Mouse (Mus musculus) kidney, postnatal 25 days (tissue): ENCODE data around the gene S1pr4.

ENCODE experiments used
- DNase-seq, 2 experiments: peaks; one replicate each; pipeline ENCODE4 v3.0.0; 2021; ENCODE audit warnings: mixed read lengths in 2 of 2

The S1pr4 gene

DNA sequence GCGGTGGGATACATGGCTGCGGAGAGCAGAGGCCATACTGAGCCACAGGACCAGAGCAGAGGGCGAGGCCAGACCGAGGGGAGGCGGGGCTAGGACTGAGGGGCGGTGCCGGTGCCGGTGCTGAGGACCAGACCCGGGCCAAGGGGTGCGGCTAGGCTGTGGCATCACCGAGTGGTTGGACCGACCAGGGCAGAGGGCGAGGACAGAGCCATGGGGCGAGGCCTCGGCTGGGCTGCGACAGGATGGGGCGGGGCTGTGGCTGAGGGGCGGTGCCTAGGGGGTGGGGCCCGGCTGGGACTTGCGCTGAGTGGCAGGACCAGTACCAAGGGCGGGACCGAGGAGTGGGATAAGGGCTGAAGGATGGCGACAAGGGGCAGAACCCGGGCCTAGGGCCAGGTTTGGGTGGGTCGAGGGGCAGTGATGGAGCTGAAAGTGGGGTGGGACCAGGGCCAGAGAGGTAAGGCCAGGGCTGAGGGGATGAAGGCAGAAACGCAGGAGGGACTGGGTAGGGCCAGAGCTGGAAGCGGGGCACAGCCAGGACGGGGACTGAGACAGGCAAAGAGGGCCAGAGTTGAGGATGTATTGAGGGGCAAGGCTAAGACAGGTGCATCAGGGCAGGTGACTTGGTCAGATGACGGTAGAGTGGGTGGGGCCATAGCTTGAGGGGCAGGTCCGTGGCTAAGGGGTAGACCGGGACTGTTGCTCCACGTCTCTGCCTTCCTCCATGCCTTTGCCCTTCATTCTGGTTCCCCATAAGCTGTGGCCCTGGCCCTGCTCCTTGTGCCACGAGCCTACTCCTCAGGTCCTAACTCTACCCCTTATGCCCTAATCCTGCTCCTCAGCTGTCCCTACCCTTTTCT lies 35.3 kb downstream of the S1pr4 start:
- DNase-seq: peak; percentile 41 to 78

DNA sequence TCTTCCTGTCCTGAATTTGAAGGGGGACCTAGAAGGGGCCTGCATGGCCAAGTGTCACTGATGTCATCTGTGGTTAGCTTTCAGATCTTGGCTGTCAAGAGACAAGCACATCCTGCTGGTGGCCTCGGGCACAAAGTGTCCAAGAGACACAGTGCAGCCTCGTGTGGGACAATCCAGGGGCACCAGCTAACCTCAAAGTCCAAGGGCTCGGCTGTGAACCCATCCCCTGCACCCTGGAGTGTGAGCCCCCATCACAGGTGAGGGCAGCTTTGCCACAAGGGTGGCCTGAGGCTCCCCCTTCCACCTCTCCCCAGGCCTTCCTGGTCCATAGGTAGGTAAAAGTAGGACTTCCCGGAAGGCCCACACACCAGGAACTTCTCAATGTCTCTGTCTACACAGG lies 36.4 kb downstream of the S1pr4 start:
- peak in 1 of 2 experiments; percentile 23 for DNase-seq

DNA sequence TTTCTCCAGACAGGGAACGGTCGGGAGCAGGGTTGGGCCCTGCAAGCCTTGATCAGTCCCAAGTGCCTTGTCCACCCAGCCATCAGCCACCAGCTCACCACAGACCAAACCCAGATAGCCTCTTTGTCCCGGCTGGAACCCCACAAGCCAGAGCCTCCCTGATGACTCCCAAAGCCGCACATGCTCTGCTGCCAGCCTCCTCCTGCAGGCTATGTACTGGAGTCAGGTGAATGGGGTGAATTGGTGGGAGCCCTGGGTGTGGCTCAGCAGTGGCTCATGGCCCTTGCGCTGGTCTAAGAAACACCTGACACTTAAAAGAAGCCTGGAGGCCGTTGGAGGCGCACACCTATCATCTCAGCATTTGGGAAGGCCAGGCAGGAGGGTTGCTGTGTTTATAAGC lies 37.0 kb downstream of the S1pr4 start:
- DNase-seq: no peak

DNA sequence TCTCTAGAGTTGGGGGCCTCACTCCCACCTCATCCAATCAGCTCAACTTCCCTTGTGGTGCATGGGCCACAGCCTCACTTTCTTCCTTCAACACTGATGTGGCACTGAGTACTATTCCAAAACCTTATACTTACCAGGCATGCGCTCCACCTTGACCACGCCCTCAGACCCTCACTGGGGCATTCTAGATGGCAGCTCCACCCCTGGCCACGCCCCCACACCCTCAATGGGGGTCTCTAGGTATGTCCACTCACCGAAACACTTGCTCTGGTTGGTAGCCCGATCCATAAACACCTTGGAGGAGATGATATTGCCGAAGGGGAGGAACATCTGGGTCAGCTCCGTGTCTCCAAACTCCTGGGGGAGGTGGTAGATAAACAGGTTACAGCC lies 37.5 kb downstream of the S1pr4 start:
- peak in 1 of 2 experiments; percentile 30 for DNase-seq

DNA sequence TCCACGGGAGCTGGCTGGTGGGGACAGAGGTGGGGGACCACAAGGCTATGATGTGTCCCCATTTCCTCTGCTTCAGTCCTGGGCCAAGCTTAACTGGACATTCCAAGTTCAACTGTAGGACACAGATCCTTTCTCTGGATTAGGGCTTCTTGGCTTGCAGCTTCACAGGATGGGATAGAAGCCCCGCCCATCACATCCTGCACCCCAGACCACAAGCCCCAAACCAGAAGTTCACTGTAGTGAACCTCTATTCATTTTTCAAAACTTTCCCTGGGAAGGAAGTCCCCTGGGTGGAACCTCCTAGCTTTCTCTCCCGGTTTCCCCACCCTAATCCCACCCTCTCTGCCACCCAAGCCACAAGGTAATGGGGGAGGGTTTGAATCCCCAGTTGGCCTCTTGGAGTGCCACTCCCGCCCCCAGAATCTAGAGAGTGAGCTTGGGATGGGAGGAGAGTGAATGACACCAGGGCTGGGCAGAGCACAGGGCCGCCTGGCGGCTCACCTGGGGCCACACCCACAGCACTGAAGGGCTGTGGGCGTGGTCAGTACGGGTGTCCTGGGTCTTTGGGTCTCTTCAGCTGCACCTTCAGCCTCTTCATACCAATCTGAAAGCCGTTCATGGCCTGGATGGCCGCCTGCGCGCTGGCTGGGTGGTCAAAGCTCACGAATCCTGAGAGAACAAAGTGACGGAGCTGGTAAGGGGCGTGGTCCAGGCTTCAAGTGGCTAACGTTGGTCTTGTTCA lies 38.1 kb downstream of the S1pr4 start:
- peak in 1 of 2 experiments; percentile 37 for DNase-seq

DNA sequence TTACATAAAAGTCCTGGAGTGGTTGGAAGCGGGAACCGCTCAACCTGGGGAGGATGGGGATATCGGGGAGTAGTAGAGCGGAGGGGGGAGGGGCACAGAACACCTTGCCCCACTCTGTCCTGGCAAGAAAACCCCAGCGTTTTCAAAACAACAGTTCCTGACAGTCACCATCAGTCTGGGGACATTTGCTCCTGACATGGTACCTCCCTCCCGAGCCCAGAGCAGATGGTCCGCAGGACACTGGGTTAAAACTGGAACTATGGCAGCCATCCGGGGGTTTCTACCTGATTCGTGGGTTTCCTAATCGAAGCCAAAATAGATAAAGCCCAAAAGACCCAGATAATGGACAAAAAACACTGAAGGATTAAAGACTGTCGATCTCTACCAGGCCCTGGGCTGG lies 39.0 kb downstream of the S1pr4 start:
- DNase-seq: no peak

DNA sequence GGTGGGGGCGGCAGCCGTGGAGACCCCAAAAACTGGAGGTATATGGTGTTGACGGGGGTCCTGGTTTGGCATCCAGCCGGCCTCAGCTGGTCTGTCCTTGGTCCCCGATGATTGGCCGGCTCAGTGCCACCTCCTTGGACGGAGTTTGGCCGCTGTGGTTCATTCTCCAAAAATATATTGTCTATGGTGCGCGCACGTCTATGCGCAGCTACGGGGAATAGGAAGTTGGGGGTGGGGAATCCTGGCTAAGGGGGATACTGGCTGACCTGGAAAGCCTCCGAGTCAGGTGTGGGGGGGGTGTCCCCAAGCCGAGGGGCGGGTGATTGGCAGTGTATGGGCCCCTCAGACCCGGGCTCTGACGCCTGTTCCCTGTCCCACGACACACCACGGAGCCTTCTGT lies 39.5 kb downstream of the S1pr4 start:
- peak in 1 of 2 experiments; percentile 37 for DNase-seq

DNA sequence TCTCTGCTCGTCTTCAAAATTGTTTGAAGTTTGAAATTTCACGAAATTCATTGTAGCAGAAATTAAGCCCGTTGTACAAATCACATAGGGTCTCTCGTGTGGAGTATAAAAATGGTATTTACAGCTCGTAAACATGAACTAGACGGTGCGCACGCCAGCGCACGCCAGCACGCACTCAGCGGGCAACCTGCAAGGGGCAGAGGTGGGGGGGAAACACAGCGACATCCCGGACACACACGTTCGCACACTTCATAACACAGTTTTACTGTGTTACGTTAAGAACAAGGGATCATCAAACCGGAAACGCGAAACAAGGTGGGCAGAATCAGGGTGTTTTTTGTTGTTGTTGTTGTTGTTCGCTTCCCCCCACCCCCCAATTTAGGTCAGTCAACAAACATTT lies 40.5 kb downstream of the S1pr4 start:
- DNase-seq: no peak

DNA sequence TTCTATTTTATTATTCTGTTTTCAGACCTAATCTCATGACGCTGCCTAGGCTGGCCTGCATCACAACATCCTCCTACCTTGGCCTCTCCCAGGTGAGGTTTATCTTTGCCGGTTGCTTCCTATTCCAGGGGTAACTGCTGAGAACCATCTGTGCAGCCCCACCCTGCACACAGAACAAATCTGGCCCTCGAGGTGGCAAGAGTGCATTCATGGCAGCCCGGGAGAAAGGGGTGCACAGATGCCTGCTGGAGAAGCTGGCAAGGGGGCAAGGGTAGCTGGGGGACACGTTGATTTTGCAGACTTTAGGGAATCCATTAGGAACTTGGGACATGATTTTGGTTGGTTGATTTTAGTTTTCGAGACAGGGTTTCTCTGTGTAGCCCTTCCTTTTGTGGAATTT lies 41.7 kb downstream of the S1pr4 start:
- DNase-seq: no peak

DNA sequence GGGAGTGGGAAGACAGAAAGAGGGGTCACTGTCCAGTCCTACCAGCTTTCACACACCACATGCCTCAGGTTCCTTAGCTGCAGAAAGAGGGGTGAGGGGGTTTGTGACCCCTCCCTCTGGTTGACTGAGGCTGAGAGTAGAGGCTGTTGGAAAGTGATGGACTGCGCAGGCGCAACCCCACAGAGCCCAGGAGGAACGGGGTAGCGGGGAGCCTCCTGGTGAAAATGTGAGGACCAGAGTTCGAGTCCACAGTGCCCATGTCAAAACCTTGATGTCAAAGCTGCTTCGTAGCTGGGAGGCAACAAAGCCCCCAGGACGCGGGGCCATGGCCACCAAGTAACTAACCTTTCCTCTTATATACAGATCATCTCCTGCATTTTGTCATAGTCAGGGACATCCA lies 42.3 kb downstream of the S1pr4 start:
- peak in 1 of 2 experiments; percentile 23 for DNase-seq

DNA sequence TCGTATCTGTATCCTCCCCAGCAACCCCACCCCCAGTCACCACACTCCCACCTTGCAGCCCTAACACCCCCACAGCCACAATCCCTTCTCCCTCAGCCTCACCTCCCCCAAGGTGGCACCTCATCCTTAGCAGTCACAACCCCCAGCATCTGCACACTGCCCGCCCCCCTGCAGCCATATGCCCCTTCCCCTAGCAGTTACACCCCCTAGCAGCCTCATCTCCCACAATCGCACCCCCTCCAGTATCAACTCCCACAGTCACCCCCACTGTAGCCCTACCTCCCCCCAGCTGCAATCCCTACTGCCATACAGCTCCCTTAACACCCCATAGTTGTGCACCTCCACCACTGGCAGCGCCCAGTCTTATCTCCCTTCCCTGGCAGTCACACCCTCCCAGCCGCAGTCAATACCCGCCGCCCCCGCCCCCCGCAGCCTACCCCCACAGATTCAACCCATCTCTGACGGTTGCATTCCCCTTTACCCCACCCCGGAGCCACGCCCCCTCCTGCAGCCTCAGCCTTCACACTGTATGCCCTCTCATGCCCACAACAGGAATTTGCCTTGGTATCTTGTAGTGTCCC lies 42.9 kb downstream of the S1pr4 start:
- peak in 1 of 2 experiments; percentile 32 for DNase-seq

DNA sequence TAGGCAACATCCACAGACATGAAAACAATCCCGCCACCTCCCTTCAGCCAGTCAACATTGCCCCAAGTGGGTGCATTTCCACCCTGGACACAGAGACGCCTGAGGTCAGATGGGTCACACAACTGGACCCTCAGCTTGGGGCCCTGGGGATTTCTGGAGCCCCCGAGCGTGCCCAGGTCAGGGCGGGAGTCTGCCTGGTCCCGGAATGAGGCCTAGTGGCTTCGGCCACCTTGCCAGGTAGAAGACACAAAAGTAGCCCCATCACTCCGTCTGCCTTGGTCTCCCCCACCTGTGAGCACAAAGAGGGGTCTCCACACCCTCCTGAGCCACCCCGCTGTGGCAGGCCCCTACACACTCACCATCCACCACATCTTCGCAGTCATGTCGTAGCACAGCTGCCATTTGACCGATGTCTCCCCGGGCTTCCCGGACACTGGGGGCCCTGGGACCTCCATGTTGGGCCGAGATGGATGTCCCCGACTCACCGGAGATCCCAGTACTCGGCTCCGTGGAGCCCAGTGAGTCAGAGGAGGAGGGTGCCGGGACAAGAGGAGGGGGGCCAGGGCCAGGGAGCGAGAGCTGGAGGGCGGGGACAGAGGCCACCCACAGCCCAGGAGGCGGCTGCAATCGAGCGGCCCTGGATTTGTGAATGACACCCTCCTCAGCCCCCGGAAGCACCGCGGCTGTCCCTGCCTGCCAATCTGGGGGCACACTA lies 44.6 kb downstream of the S1pr4 start, which contains the start of gene Nfic:
Nfic (minus strand) TSS at position 455 of the 715 bp plus-strand sequence.
- DNase-seq: peak in 1 of 2 experiments; percentile 32

DNA sequence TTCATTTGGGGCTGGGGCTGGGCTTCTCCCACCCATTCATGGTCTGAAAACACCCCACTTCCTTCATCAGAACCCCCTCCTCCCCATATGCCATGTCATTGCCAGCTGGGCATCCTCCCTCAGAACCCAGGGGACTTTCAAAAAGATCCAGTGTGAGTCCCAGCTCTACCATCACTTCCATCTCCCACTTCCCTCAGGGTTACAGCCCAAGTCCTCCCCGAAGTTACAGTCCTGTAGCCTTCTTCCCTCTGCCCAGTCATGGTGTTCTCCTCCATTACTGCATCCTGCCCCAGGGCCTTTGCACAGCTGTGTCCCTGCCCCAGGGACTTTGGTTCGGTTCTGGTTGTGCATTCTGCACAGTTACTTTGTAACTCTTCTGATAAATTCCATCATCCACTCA lies 45.8 kb downstream of the S1pr4 start:
- DNase-seq: peak in 1 of 2 experiments; percentile 17

DNA sequence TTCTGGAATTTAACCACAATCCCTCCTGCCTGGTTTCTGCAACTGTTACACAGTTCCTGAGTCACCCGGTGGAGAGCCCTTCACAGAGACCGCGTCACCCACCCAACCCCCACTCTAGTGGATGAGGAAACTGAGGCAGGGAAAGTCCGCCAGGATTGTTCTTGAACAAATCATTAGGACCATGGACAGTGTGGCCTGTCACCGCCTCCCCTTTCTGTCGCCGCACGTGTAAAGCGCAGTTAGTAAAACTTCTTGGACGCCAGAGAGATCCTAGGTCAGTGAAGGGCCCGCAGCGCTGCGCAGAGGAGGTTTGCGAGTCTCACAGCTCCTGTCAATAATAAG lies 47.0 kb downstream of the S1pr4 start:
- DNase-seq: peak in 1 of 2 experiments; percentile 31

DNA sequence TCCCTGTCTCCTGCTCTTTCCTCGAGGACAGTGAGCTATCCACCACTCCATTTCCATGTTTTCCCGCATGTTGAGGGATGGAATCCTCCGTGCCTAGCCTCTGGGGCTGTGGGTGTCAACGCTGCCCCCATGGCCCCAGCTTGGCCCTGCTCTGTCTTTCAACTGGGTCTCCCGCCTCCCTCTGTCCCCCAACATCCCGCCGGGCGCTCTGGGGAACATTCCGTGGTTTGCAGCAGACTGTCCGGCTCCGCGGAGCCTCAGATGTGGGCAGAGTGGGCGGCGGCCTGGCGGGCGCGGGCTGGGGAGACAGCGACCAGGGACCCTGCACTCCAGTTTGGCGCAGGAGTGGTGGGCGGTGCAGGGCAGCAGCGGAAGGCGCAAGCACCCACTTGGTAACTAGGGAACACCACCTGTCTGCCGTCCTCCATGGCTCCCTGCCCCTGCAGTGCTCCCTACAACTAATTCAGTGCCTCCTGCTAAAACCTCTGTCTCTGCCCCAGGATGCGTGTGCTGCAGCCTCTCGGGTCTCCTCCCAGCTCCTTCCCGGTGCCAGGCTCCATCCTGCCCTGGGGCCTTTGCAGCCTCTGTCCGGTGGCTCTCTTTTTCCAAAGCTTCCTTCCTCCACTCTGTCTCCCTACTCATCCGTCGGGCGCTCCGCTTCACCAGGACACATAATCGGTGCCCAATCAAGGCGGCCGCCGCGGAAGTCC lies 47.5 kb downstream of the S1pr4 start:
- DNase-seq: peak in 1 of 2 experiments; percentile 29

DNA sequence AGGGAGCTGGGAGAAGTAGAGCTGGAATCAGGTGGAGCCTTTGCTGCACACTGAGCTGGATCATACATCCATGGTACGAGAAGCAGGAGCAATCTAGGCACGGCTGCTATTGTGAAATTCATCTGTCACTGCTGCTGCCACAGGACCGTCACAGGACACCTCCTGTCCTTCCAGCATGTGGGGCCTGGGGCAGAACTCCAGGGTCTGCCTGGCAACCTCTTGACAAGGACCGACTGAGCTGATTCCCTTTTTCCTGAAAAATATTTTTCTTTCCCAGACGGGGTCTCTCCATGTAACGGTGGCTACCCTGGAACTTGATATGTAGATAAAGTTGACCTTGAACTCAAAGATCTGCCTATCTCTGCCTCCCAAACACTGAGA lies 48.6 kb downstream of the S1pr4 start:
- DNase-seq: peak in 1 of 2 experiments; percentile 25

DNA sequence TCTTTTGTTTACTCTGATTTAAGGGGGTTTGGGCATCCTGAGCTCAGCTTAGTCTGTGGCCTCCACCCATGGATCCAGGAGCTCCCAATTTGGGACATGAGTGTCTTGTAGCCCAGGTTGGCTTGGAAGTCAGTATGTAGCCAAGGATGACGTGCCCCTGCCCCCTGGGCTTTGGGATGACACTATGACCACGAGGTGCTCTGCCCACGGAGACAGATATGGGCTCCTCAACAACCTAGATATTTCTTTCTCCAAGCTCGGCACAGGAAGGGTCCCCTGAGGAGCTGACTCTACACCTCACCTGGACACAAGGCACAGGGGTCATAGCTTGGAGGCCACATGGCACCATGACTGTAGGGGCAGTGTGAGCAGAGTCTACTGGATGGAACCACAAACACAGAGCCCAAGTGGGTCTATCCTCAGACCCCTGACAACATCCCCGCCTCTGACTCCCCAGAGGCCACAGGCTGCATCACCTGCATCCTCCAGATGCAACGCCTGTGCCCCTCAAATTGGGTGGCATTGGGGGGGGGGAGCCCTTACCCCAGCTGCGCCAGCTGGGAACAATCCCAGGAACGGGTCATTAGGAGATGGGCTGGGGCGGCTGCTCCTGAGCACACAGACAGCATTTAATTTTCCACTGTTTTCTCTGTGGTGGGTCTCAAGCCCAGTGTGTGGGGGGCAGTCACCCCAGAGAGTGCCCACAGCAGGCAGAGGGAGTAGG lies 49.1 kb downstream of the S1pr4 start:
- DNase-seq: peak in 1 of 2 experiments; percentile 26

DNA sequence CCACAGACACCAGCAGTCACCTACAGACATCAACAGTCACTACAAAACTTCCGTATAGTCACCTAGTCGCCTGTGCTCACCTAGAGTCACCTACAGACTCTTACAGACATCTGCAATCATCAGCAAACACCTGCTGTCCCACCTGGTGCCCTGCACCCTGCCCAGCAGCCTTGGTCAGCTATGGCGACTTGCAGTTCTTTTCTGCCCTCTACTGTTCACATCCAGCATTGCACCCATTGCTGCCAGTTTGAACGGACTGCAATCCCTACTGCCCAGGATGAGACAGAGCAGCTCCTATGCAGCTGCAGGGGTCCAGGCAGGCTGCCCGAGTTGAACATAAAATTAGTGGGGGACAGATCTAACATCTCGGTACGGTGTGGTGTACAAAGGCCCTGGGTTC lies 49.8 kb downstream of the S1pr4 start:
- peak; percentile 86 to 93 for DNase-seq
